Mouse (Mus musculus) MEL (cell line): ENCODE measurements around the gene Hdac7. TPM values are rescaled to one million over a fixed set of nuclear protein-coding genes. Genes with fewer than 3 reads are reported as not detected.
A peak's percentile ranks its signal among the peaks of the same experiment; 100 is the strongest.

Experiments used
- DNase-seq: peaks from one replicate; pipeline ENCODE4 v3.0.0; 2011; ENCODE audit warnings: low read depth, low spot score
- H3K27ac ChIP-seq: 2 replicates; pipeline ENCODE4 v1.5.1; 2012; ENCODE audit warnings: low read depth, mild to moderate bottlenecking, control low read depth, low read length, moderate library complexity; ENCODE audit not compliant: control insufficient read depth
- H3K27me3 ChIP-seq, 2 experiments: fragments of 150-350 bp in 1 of 2; sonication (generic) in 1 of 2; 2 replicates each; pipeline ENCODE4 v1.6.1; 2012; ENCODE audit warnings: low read length in 2 of 2, mild to moderate bottlenecking in 2 of 2, improper control_type of control experiment in 1 of 2, moderate library complexity in 1 of 2; ENCODE audit not compliant: insufficient read depth in 2 of 2, control insufficient read depth in 1 of 2
- H3K36me3 ChIP-seq, 2 experiments: 2 replicates each; pipeline ENCODE4 v1.6.1; 2012 to 2014; ENCODE audit warnings: low read length in 2 of 2, improper control_type of control experiment in 1 of 2, inconsistent platforms in 1 of 2, mild to moderate bottlenecking in 1 of 2; ENCODE audit not compliant: insufficient read depth in 2 of 2, control insufficient read depth in 1 of 2
- H3K4me1 ChIP-seq, 2 experiments: fragments of 150-350 bp in 1 of 2; sonication (generic) in 1 of 2; 2 replicates each; pipeline ENCODE4 v1.6.1; 2012; ENCODE audit warnings: low read length in 2 of 2, improper control_type of control experiment in 1 of 2, mild to moderate bottlenecking in 1 of 2; ENCODE audit not compliant: insufficient read depth in 2 of 2, control insufficient read depth in 1 of 2
- H3K4me3 ChIP-seq, 2 experiments: fragments of 150-350 bp in 1 of 2; sonication (generic) in 1 of 2; 2 replicates each; pipeline ENCODE4 v1.5.1; 2012; ENCODE audit warnings: low read depth in 2 of 2, low read length in 2 of 2, mild to moderate bottlenecking in 2 of 2, moderate library complexity in 2 of 2, control low read depth in 1 of 2, improper control_type of control experiment in 1 of 2; ENCODE audit not compliant: control insufficient read depth in 1 of 2, insufficient read depth in 1 of 2
- H3K79me2 ChIP-seq: 2 replicates; pipeline ENCODE4 v1.6.1; 2012; ENCODE audit warnings: mild to moderate bottlenecking, low read length, moderate library complexity; ENCODE audit not compliant: control insufficient read depth, poor library complexity, insufficient read depth
- H3K9ac ChIP-seq: 2 replicates; pipeline ENCODE4 v1.6.1; 2012; ENCODE audit warnings: low read depth, mild to moderate bottlenecking, control low read depth, low read length, moderate library complexity; ENCODE audit not compliant: control insufficient read depth, poor library complexity, severe bottlenecking
- H3K9me3 ChIP-seq: fragments of 150-350 bp; sonication (generic); replicated peaks from 2 replicates; pipeline ENCODE4 v1.6.1; 2012; ENCODE audit warnings: mild to moderate bottlenecking, low read length, improper control_type of control experiment, moderate library complexity; ENCODE audit not compliant: insufficient read depth
- CHD1 ChIP-seq: IDR thresholded peaks from 2 replicates; pipeline ENCODE4 v1.6.1; 2012; ENCODE audit warnings: low read depth, mild to moderate bottlenecking, inconsistent platforms, low read length, improper control_type of control experiment
- CHD2 ChIP-seq: IDR thresholded peaks from 2 replicates; pipeline ENCODE4 v1.6.1; 2011; ENCODE audit warnings: low read length, improper control_type of control experiment
- CTCF ChIP-seq, 3 experiments: IDR thresholded peaks in 2 of 3; conservative IDR thresholded peaks in 1 of 3; 2 replicates each; pipeline ENCODE4 v1.5.1; 2011 to 2012; ENCODE audit warnings: low read length in 3 of 3, low read depth in 2 of 3, mild to moderate bottlenecking in 2 of 3, improper control_type of control experiment in 1 of 3, inconsistent platforms in 1 of 3, mixed read lengths in 1 of 3, moderate library complexity in 1 of 3; ENCODE audit not compliant: control insufficient read depth in 1 of 3, insufficient read depth in 1 of 3, poor library complexity in 1 of 3, severe bottlenecking in 1 of 3
- E2F4 ChIP-seq: IDR thresholded peaks from 2 replicates; pipeline ENCODE4 v1.6.1; 2011; ENCODE audit warnings: low read depth, low read length, improper control_type of control experiment, borderline replicate concordance
- EP300 ChIP-seq, 2 experiments: IDR thresholded peaks; 2 replicates each; pipeline ENCODE4 v1.6.1; 2011; ENCODE audit warnings: improper control_type of control experiment in 2 of 2, low read length in 2 of 2, low read depth in 1 of 2, mild to moderate bottlenecking in 1 of 2
- GABPA ChIP-seq: IDR thresholded peaks from 2 replicates; pipeline ENCODE4 v1.6.1; 2012; ENCODE audit warnings: low read depth, mild to moderate bottlenecking, inconsistent platforms, low read length, improper control_type of control experiment, moderate library complexity
- KAT2A ChIP-seq: conservative IDR thresholded peaks from 2 replicates; pipeline ENCODE4 v1.6.1; 2012; ENCODE audit warnings: low read depth, low read length, improper control_type of control experiment, inconsistent platforms
- MYB ChIP-seq: IDR thresholded peaks from 2 replicates; pipeline ENCODE4 v1.6.1; 2011; ENCODE audit warnings: mild to moderate bottlenecking, low read depth, low read length, improper control_type of control experiment
- POLR2A ChIP-seq, 2 experiments: IDR thresholded peaks; 2 replicates each; pipeline ENCODE4 v1.6.1; 2011 to 2012; ENCODE audit warnings: low read length in 2 of 2, mild to moderate bottlenecking in 2 of 2, control low read depth in 1 of 2, improper control_type of control experiment in 1 of 2, low read depth in 1 of 2, moderate library complexity in 1 of 2; ENCODE audit not compliant: control insufficient read depth in 1 of 2, insufficient read depth in 1 of 2, poor library complexity in 1 of 2
- POLR2AphosphoS2 ChIP-seq: IDR thresholded peaks from 2 replicates; pipeline ENCODE4 v1.6.1; 2011; ENCODE audit warnings: low read length, improper control_type of control experiment
- SIN3A ChIP-seq: IDR thresholded peaks from 2 replicates; pipeline ENCODE4 v1.6.1; 2012; ENCODE audit warnings: low read length, improper control_type of control experiment, inconsistent platforms
- TCF12 ChIP-seq: IDR thresholded peaks from 2 replicates; pipeline ENCODE4 v1.6.1; 2014; ENCODE audit warnings: low read depth, mild to moderate bottlenecking, inconsistent platforms, low read length, improper control_type of control experiment, moderate library complexity
- UBTF ChIP-seq: IDR thresholded peaks from 2 replicates; pipeline ENCODE4 v1.6.1; 2012; ENCODE audit warnings: low read depth, mild to moderate bottlenecking, inconsistent platforms, low read length, improper control_type of control experiment, moderate library complexity, borderline replicate concordance; ENCODE audit not compliant: insufficient read depth
- USF2 ChIP-seq, 2 experiments: IDR thresholded peaks; 2 replicates each; pipeline ENCODE4 v1.6.1; 2011 to 2012; ENCODE audit warnings: improper control_type of control experiment in 2 of 2, low read length in 2 of 2, borderline replicate concordance in 1 of 2, inconsistent platforms in 1 of 2, low read depth in 1 of 2, mild to moderate bottlenecking in 1 of 2; ENCODE audit not compliant: insufficient read depth in 1 of 2
- polyA plus RNA-seq, 2 experiments: library from polyadenylated mRNA; stranded (reverse) in 1 of 2; unstranded in 1 of 2; fragments of >175 nt in 1 of 2; fragments of >200 nt in 1 of 2; gene quantifications; 2 replicates each; pipeline versions ENCODE4 v1.2.1 to v1.2.4; 2012; ENCODE audit warnings: low replicate concordance in 2 of 2, low read depth in 1 of 2; ENCODE audit not compliant: insufficient read length in 2 of 2, insufficient read depth in 1 of 2, missing spikeins in 1 of 2
- total RNA-seq: library from RNA; depleted of rRNA; stranded (reverse); fragments of 300-350 nt; gene quantifications from 2 replicates; pipeline ENCODE4 v1.2.3, GENCODE M21; 2012

Gene Hdac7
- total and polyA plus RNA-seq, 3 experiments: 100 to 389 TPM; not detected in 1

- H3K4me1 ChIP-seq: peaks cover 18 to 24% of the 10 kb centered on the region in 2 experiments
- DNase-seq: no peak
- no peak overlapping the region for H3K9ac ChIP-seq
- H3K79me2 ChIP-seq: no peaks in the 10 kb centered on the region
- H3K4me3 ChIP-seq: no peak overlapping the region
- H3K27me3 ChIP-seq: no peaks in the 10 kb centered on the region
- H3K36me3 ChIP-seq: peaks cover 12 to 17% of the 10 kb centered on the region in 2 experiments
- no peak for TF ChIP-seq TCF12
- TF ChIP-seq CHD1: no peak
- TF ChIP-seq KAT2A: no peak
- TF ChIP-seq CTCF (IDR thresholded peaks at IDR 0.05 in 2 of 3, conservative IDR thresholded peaks at IDR 0.05 in 1 of 3; ENCODE audit: control insufficient read depth in 1 of 3, insufficient read depth in 1 of 3, low read depth in 2 of 3, low read length in 3 of 3, poor library complexity in 1 of 3, severe bottlenecking in 1 of 3): no peak
- no peak for TF ChIP-seq UBTF
- TF ChIP-seq POLR2A (IDR thresholded peaks at IDR 0.05; ENCODE audit: control insufficient read depth in 1 of 2, insufficient read depth in 1 of 2, low read depth in 1 of 2, low read length in 2 of 2, poor library complexity in 1 of 2): no peak
- no peak for TF ChIP-seq USF2 (IDR thresholded peaks at IDR 0.05; ENCODE audit: borderline replicate concordance in 1 of 2, insufficient read depth in 1 of 2, low read depth in 1 of 2, low read length in 2 of 2)
- TF ChIP-seq GABPA: no peak
- TF ChIP-seq CHD2: no peak
- no peak for TF ChIP-seq SIN3A
- H3K9me3 ChIP-seq: no peaks in the 10 kb centered on the region
- H3K27ac ChIP-seq: no peak overlapping the region
Observed at GRCm38 (mm10) chr15:97860353-97860752, 16.1 kb upstream of the Hdac7 start.

GRCm38 (mm10) chr15:97858431-97858830, 14.1 kb upstream of the Hdac7 start:
- no peak for TF ChIP-seq EP300 (IDR thresholded peaks at IDR 0.05; ENCODE audit: low read depth in 1 of 2, low read length in 2 of 2)
- no peak for TF ChIP-seq SIN3A
- TF ChIP-seq MYB: no peak
- TF ChIP-seq E2F4: no peak
- TF ChIP-seq TCF12: no peak
- TF ChIP-seq POLR2AphosphoS2: peak; percentile 31; the same call in 1 of the 2 replicates
- H3K9me3 ChIP-seq: no peaks in the 10 kb centered on the region

GRCm38 (mm10) chr15:97854551-97854950, 10.2 kb upstream of the Hdac7 start:
- H3K27ac ChIP-seq: no peak overlapping the region
- no peak for DNase-seq
- H3K79me2 ChIP-seq: peaks cover 23% of the 10 kb centered on the region; the same call in 1 of the 2 replicates
- H3K9ac ChIP-seq: no peak overlapping the region
- H3K4me3 ChIP-seq: no peak overlapping the region
- no peaks in the 10 kb centered on the region for H3K9me3 ChIP-seq
- H3K36me3 ChIP-seq: peaks cover 4 to 17% of the 10 kb centered on the region in 2 experiments
- H3K27me3 ChIP-seq: no peaks in the 10 kb centered on the region
- peaks cover 12 to 25% of the 10 kb centered on the region in 2 experiments for H3K4me1 ChIP-seq
- TF ChIP-seq TCF12: no peak
- no peak; a peak in 1 of 4 replicates for TF ChIP-seq POLR2A (IDR thresholded peaks at IDR 0.05; ENCODE audit: control insufficient read depth in 1 of 2, insufficient read depth in 1 of 2, low read depth in 1 of 2, low read length in 2 of 2, poor library complexity in 1 of 2)

More at GRCm38 (mm10) chr15:97858431-97858830, 14.1 kb upstream of the Hdac7 start:
- peaks cover 4% of the 10 kb centered on the region in 2 experiments for H3K4me1 ChIP-seq
- no peak for DNase-seq
- no peak overlapping the region for H3K27ac ChIP-seq
- H3K79me2 ChIP-seq: peaks cover 3% of the 10 kb centered on the region; the same call in 1 of the 2 replicates
- H3K9ac ChIP-seq: no peak overlapping the region
- peaks cover 4 to 7% of the 10 kb centered on the region in 2 experiments; a peak in 2 of 4 replicates for H3K36me3 ChIP-seq
- no peaks in the 10 kb centered on the region for H3K27me3 ChIP-seq
- no peak overlapping the region for H3K4me3 ChIP-seq
